Mouse (Mus musculus): Measurements from ENCODE around the gene Commd9. TPM values are rescaled to one million over a fixed set of nuclear protein-coding genes. Genes with fewer than 3 reads are reported as not detected.

Commd9 gene
- polyA plus RNA-seq, 1 experiment from 2014 or later = 46.1 TPM

GRCm38 (mm10) chr2:101923181-101923580, 37.1 kb downstream of the Commd9 start:
- Histone ChIP-seq H3K9ac (ENCODE audit: low read depth, low read length) (no peak overlapping the region), H3K36me3 (ENCODE audit: control insufficient read depth, insufficient read depth, low read length) (no peaks in the 10 kb centered on the region), H3K4me1 (replicated peaks; ENCODE audit: control insufficient read depth, insufficient read depth, low read length) (no peaks in the 10 kb centered on the region), H3K4me2 (no peak overlapping the region), H3K4me3 (ENCODE audit: low read depth, low read length) (no peak overlapping the region), H3K27ac (ENCODE audit: low read depth, low read length) (no peak overlapping the region), H3K9me3 (ENCODE audit: control insufficient read depth, low read length) (no peaks in the 10 kb centered on the region), H3K27me3 (replicated peaks; ENCODE audit: control insufficient read depth, insufficient read depth, low read length) (no peaks in the 10 kb centered on the region)
- DNase-seq (ENCODE audit: low spot score) (no peak), ATAC-seq (replicated peaks; ENCODE audit: low FRiP score) (0 out of 2 replicates have a peak, but pooled peaks have one; percentile 45)
- 64% methylated on average over 4 of the region's 4 CpGs for WGBS

GRCm38 (mm10) chr2:101925183-101925582, 39.1 kb downstream of the Commd9 start:
- no peak overlapping the region for H3K4me3 ChIP-seq (ENCODE audit: low read depth, low read length)
- H3K4me1 ChIP-seq (replicated peaks; ENCODE audit: control insufficient read depth, insufficient read depth, low read length) = no peaks in the 10 kb centered on the region
- DNase-seq (ENCODE audit: low spot score) (peak; percentile 9), ATAC-seq (replicated peaks; ENCODE audit: low FRiP score) (no peak)
- no peaks in the 10 kb centered on the region for H3K9me3 ChIP-seq (ENCODE audit: control insufficient read depth, low read length)
- H3K4me2 ChIP-seq = no peak overlapping the region
- no peaks in the 10 kb centered on the region for H3K36me3 ChIP-seq (ENCODE audit: control insufficient read depth, insufficient read depth, low read length)
- H3K9ac ChIP-seq (ENCODE audit: low read depth, low read length) = no peak overlapping the region
- no peak overlapping the region for H3K27ac ChIP-seq (ENCODE audit: low read depth, low read length)
- no peaks in the 10 kb centered on the region for H3K27me3 ChIP-seq (replicated peaks; ENCODE audit: control insufficient read depth, insufficient read depth, low read length)
- WGBS = 82% methylated on average over 3 of the region's 3 CpGs

DNA sequence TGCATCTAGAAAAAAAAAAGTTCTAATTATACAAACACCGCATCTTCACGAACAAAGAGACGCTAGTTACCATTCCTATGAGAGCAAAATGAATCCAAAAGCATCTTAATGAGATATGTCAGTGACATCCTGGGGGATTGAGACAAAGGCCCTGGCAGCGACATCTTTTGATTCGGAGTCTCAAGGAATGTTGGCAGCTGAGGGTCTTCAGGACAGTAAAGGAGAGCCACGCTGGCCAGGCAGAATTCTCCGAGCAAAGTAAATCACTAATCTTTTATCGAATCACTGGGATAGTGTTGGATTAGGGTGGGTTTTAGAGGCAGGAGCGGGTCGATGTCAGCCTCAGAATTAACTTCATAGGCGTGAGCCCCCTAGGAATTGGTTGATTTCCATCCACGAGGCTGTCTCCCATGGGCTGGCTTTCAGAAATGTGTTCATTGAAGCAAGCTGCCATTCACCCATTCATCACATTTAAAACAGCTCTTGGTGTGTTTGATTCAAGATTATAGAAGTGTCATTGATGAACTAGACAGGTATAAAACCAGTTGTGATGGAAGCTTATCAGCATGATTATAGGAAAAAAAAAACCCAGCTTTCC, 39.6 kb downstream of the Commd9 start:
- 80% methylated on average over 12 of the region's 12 CpGs for WGBS
- no peaks in the 10 kb centered on the region for H3K27me3 ChIP-seq (replicated peaks; ENCODE audit: control insufficient read depth, insufficient read depth, low read length)

DNA sequence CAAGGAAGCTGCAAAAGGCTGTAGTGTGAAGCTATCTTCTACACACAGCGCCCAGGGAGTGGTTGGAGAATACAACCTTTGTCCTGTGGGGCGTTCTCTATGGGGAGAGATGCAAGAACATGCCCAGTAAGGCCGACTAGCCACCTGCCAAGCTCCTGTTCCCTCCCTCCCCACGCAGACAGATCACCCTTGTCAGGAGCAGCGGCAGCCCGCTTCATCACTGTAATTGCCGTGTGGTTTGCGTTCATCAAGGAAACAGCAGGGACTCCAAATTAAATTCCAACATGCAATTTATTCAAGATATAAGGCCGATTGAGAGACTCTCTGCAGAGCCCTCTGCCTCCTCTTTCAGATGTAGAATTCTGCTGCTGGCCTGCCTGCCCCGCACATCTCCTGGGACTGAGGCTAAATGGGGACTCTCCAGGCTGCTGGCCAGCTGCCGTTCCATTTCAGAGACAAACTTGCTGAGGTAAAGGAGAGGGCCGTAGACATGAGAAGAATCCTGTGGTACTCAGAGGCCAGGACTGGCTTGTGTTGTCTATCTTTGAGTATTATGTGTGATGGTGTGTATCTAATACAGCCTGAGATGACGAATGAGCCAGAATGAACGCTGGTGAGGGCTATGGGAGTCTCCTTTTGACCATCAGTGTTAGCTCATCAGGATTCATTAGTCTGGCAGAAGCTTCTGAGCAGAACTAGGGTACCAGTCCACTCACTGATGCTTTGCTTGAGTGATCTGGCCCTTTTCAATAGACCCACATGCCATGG, 46.3 kb downstream of the Commd9 start:
- ATAC-seq (replicated peaks; ENCODE audit: low FRiP score) (no peak), DNase-seq (ENCODE audit: low spot score) (peak; percentile 18)
- Histone ChIP-seq H3K4me1 (replicated peaks; ENCODE audit: control insufficient read depth, insufficient read depth, low read length) (no peaks in the 10 kb centered on the region), H3K27ac (ENCODE audit: low read depth, low read length) (no peak overlapping the region), H3K9me3 (ENCODE audit: control insufficient read depth, low read length) (no peaks in the 10 kb centered on the region), H3K36me3 (ENCODE audit: control insufficient read depth, insufficient read depth, low read length) (no peaks in the 10 kb centered on the region), H3K9ac (ENCODE audit: low read depth, low read length) (no peak overlapping the region), H3K4me2 (no peak overlapping the region), H3K4me3 (ENCODE audit: low read depth, low read length) (no peak overlapping the region), H3K27me3 (replicated peaks; ENCODE audit: control insufficient read depth, insufficient read depth, low read length) (no peaks in the 10 kb centered on the region)
- 79% methylated on average over 14 of the region's 14 CpGs for WGBS

More for the DNA sequence above, 39.6 kb downstream of the Commd9 start:
- peak; percentile 17 for DNase-seq (ENCODE audit: low spot score)
- Histone ChIP-seq H3K4me3 (ENCODE audit: low read depth, low read length) (no peak overlapping the region), H3K4me1 (replicated peaks; ENCODE audit: control insufficient read depth, insufficient read depth, low read length) (no peaks in the 10 kb centered on the region), H3K4me2 (no peak overlapping the region), H3K9me3 (ENCODE audit: control insufficient read depth, low read length) (no peaks in the 10 kb centered on the region), H3K36me3 (ENCODE audit: control insufficient read depth, insufficient read depth, low read length) (no peaks in the 10 kb centered on the region), H3K9ac (ENCODE audit: low read depth, low read length) (no peak overlapping the region), H3K27ac (ENCODE audit: low read depth, low read length) (no peak overlapping the region)
- ATAC-seq (replicated peaks; ENCODE audit: low FRiP score) = no peak

DNA sequence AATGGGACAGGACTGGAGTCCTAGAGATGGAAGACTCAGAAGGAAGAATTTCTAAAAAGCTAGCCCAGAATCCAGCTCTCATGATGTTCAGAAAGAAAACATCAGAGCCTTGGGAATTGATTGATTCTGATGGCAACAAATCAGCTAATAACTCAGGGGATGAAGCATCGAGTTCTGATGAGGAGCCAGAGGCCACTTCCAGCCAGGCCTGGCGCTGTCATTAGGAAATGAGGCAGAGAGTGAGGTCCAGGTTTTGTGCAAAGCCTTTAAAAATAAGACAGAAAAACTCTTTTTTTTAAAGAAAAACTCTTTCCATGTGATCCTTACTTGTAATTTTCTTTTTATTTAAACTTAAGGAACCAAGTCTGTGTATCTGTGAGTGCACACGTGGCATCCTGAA, 47.3 kb downstream of the Commd9 start:
- H3K4me2 ChIP-seq = no peak overlapping the region
- no peaks in the 10 kb centered on the region for H3K27me3 ChIP-seq (replicated peaks; ENCODE audit: control insufficient read depth, insufficient read depth, low read length)
- H3K4me3 ChIP-seq (ENCODE audit: low read depth, low read length) = no peak overlapping the region
- H3K27ac ChIP-seq (ENCODE audit: low read depth, low read length) = no peak overlapping the region
- H3K36me3 ChIP-seq (ENCODE audit: control insufficient read depth, insufficient read depth, low read length) = no peaks in the 10 kb centered on the region
- WGBS = 75% methylated on average over 3 of the region's 3 CpGs
- ATAC-seq (replicated peaks; ENCODE audit: low FRiP score) = no peak
- H3K9ac ChIP-seq (ENCODE audit: low read depth, low read length) = no peak overlapping the region
- H3K9me3 ChIP-seq (ENCODE audit: control insufficient read depth, low read length) = no peaks in the 10 kb centered on the region
- H3K4me1 ChIP-seq (replicated peaks; ENCODE audit: control insufficient read depth, insufficient read depth, low read length) = no peaks in the 10 kb centered on the region
- DNase-seq (ENCODE audit: low spot score) = no peak

DNA sequence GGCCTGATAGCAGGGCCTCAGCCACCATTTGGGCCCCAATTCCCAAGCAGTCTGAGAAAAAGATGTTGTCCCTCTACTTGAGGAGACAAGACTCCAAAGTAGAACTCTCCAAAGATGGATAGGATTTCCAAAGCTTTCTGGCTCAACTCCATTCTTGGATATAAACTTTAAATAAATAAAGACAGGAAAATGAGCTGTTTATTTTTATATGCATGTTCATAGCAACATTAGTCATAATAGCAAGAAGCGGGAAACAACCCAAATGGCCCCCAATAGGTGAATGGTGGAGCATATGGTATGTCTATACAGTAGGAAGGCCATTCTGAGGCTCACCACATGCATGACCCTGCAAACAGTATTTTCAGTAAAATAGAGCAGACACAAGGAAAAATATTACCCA, 49.0 kb downstream of the Commd9 start:
- no peaks in the 10 kb centered on the region for H3K36me3 ChIP-seq (ENCODE audit: control insufficient read depth, insufficient read depth, low read length)
- H3K4me1 ChIP-seq (replicated peaks; ENCODE audit: control insufficient read depth, insufficient read depth, low read length) = no peaks in the 10 kb centered on the region
- no peak overlapping the region for H3K4me2 ChIP-seq
- no peak for DNase-seq (ENCODE audit: low spot score)
- H3K9me3 ChIP-seq (ENCODE audit: control insufficient read depth, low read length) = no peaks in the 10 kb centered on the region
- WGBS = 82% methylated on average over 1 of the region's 1 CpGs
- no peak overlapping the region for H3K9ac ChIP-seq (ENCODE audit: low read depth, low read length)
- no peaks in the 10 kb centered on the region for H3K27me3 ChIP-seq (replicated peaks; ENCODE audit: control insufficient read depth, insufficient read depth, low read length)
- ATAC-seq (replicated peaks; ENCODE audit: low FRiP score) = no peak
- no peak overlapping the region for H3K27ac ChIP-seq (ENCODE audit: low read depth, low read length)
- no peak overlapping the region for H3K4me3 ChIP-seq (ENCODE audit: low read depth, low read length)

GRCm38 (mm10) chr2:101950716-101951520, 64.9 kb downstream of the Commd9 start:
- Histone ChIP-seq H3K9ac (ENCODE audit: low read depth, low read length) (no peak overlapping the region), H3K4me1 (replicated peaks; ENCODE audit: control insufficient read depth, insufficient read depth, low read length) (no peaks in the 10 kb centered on the region; the same call in 1 of the 2 replicates), H3K4me3 (ENCODE audit: low read depth, low read length) (no peak overlapping the region), H3K36me3 (ENCODE audit: control insufficient read depth, insufficient read depth, low read length) (peaks cover 7% of the 10 kb centered on the region; the same call in 1 of the 2 replicates), H3K27me3 (replicated peaks; ENCODE audit: control insufficient read depth, insufficient read depth, low read length) (no peaks in the 10 kb centered on the region), H3K9me3 (ENCODE audit: control insufficient read depth, low read length) (no peaks in the 10 kb centered on the region), H3K27ac (ENCODE audit: low read depth, low read length) (no peak overlapping the region), H3K4me2 (no peak overlapping the region)
- WGBS = 69% methylated on average over 7 of the region's 7 CpGs
- ATAC-seq (replicated peaks; ENCODE audit: low FRiP score) (no peak), DNase-seq (ENCODE audit: low spot score) (no peak)
